ENCODE assay signal across 9 mouse cellular contexts in the genomic region with DNA sequence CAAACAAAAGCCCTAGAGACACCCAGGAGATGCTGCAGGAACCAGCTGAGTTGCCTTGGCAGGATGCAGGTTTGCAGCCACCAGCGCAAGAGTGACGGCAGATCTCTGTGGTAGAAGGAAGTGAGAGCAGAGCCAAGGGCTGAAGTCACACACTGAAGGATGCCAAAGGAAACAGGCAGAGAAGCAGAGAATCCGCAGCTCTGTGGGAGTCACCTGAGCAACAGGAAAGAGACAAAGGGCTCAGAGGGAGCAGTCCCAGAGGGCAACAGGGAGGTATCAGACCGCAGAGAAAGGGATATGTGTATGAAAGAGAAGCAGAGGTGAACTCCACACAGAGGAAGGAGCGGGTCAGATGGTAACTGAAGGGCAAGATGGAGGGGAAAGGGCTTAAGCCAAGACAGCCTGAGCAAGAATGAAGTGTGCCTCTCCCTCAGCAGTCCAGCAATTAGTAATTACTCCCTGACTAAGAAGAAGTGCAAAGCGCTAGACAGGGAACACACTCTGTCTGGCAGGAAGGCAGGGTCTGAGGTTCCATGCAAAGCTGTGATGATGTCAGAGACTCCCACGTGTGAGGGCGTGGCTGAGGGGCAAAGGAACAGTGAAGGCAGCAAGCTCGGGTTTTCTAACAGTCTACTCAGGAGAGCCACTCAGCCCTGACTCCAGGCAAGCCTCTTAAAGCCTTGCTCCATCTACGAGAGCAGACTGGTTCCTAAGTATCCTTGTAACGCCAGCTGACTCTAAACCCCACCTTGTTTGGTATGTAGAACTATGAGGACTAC.
DNase-seq lines count a peak whose midpoint lies in the region; ATAC-seq lines count a peak whose summit lies in the region.
"Had no signal": no experiment of that assay in that cellular context is flagged by ENCODE, and none has a peak within 500 bp of the region (broad histone marks: within the 10 kb centered on the region; RNA-seq: fewer than 3 reads in every experiment).

No protein-coding gene starts in this region.

- WGBS in midbrain, embryonic 11.5 days, result 34% methylated on average over 11 of the region's 11 CpGs

- H3K36me3 ChIP-seq in midbrain, embryonic 11.5 days (ENCODE audit: control insufficient read depth, insufficient read depth, low read length), result peaks cover 3% of the 10 kb centered on the region; the same call in 1 of the 2 replicates

- H3K4me3 ChIP-seq in midbrain, embryonic 11.5 days (ENCODE audit: low read depth, low read length), result no peak overlapping the region

- ATAC-seq in midbrain, embryonic 11.5 days (ENCODE audit: low FRiP score), result peak; percentile 77; the same call in 1 of the 2 replicates

- H3K4me2 ChIP-seq in midbrain, embryonic 11.5 days, result no peak overlapping the region

- no peak overlapping the region for H3K27ac ChIP-seq in midbrain, embryonic 11.5 days (ENCODE audit: low read depth, low read length)
- H3K27ac ChIP-seq: macrophage had no signal

- H3K9ac ChIP-seq in midbrain, embryonic 11.5 days (ENCODE audit: low read length), result no peak overlapping the region

- H3K9me3 ChIP-seq in midbrain, embryonic 11.5 days (ENCODE audit: control insufficient read depth, low read length), result no peaks in the 10 kb centered on the region; the same call in 1 of the 2 replicates

- intact Hi-C loops in heart, postnatal 14 days (cut with DNase I), result no loop called here

- peak; percentile 66 for DNase-seq in adrenal gland, postnatal 14 days
- no peak for DNase-seq in adrenal gland, adult 8-10 months
- peak; percentile 35 for DNase-seq in adrenal gland, postnatal 25 days
- peak; percentile 26 for DNase-seq in fat pad, adult 2 months (ENCODE audit: extremely low read depth, low read depth, low spot score)
- peak; percentile 62 to 81 for DNase-seq in heart, postnatal 14 days
- peak; percentile 75 to 81 for DNase-seq in kidney, postnatal 4 days
- peak; percentile 89 for DNase-seq in midbrain, embryonic 11.5 days (ENCODE audit: low spot score, missing footprints)
- peak; percentile 74 for DNase-seq in thymus, postnatal 0 days (ENCODE audit: low spot score)

- no peaks in the 10 kb centered on the region for H3K27me3 ChIP-seq in midbrain, embryonic 11.5 days (ENCODE audit: control insufficient read depth, insufficient read depth, low read length)

- H3K4me1 ChIP-seq in midbrain, embryonic 11.5 days (ENCODE audit: control insufficient read depth, insufficient read depth, low read length), result peaks cover 3% of the 10 kb centered on the region; the same call in 1 of the 2 replicates
